Mouse (Mus musculus) liver, embryonic 16.5 days (tissue): Measurements from ENCODE around the gene Rps6ka2. TPM values are rescaled to one million over a fixed set of nuclear protein-coding genes. Genes with fewer than 3 reads are reported as not detected.

Experiments used
- ATAC-seq: fragments of 200-750 bp; cut with Nextera tagmentation; 2 replicates; pipeline ENCODE4 v1.8.0; 2017; ENCODE audit warnings: low read depth, mild to moderate bottlenecking, moderate number of reproducible peaks, moderate library complexity
- H3K27ac ChIP-seq: fragments of 300-500 bp; sonication (generic); 2 replicates; pipeline ENCODE4 v1.5.1; 2014; ENCODE audit warnings: mild to moderate bottlenecking, low read length
- H3K27me3 ChIP-seq: fragments of 300-500 bp; sonication (generic); 2 replicates; pipeline ENCODE4 v1.6.1; 2014; ENCODE audit warnings: low read depth, low read length, mixed read lengths; ENCODE audit not compliant: control insufficient read depth, insufficient read depth
- H3K36me3 ChIP-seq: fragments of 300-500 bp; sonication (generic); 2 replicates; pipeline ENCODE4 v1.6.1; 2014; ENCODE audit warnings: mild to moderate bottlenecking; ENCODE audit not compliant: control insufficient read depth, insufficient read depth
- H3K4me1 ChIP-seq: fragments of 300-500 bp; sonication (generic); 2 replicates; pipeline ENCODE4 v1.6.1; 2014; ENCODE audit warnings: low read depth, low read length, mixed read lengths; ENCODE audit not compliant: control insufficient read depth
- H3K4me2 ChIP-seq: fragments of 300-500 bp; sonication (generic); 2 replicates; pipeline ENCODE4 v1.6.1; 2014; ENCODE audit warnings: low read depth, low read length, mixed read lengths
- H3K4me3 ChIP-seq: fragments of 300-500 bp; sonication (generic); 2 replicates; pipeline ENCODE4 v1.5.1; 2014; ENCODE audit warnings: low read depth, mild to moderate bottlenecking, low read length
- H3K9ac ChIP-seq: fragments of 300-500 bp; sonication (generic); 2 replicates; pipeline ENCODE4 v1.6.1; 2014; ENCODE audit warnings: low read depth, low read length
- H3K9me3 ChIP-seq: fragments of 300-500 bp; sonication (generic); replicated peaks from 2 replicates; pipeline ENCODE4 v1.6.1; 2016; ENCODE audit warnings: low read length; ENCODE audit not compliant: control insufficient read depth
- WGBS: fragments of 180-500 bp; shearing (Covaris S2); extraction: QIAGEN DNeasy Blood & Tissue Kit; methylation state at CpG from one replicate; pipeline ENCODE4 v1.1.7; 2014; ENCODE audit not compliant: insufficient replicate concordance; 5-methylcytosine and 5-hydroxymethylcytosine counted together
- polyA plus RNA-seq: library from polyadenylated mRNA; unstranded; fragments of >200 nt; fragmentation: Nextera tagmentation; extraction: Ambion mirVana; gene quantifications from 2 replicates; pipeline ENCODE4 v1.2.1, GENCODE M21; 2015

Rps6ka2 gene
- polyA plus RNA-seq, 1 experiment from 2014 or later = 1.6 TPM

DNA sequence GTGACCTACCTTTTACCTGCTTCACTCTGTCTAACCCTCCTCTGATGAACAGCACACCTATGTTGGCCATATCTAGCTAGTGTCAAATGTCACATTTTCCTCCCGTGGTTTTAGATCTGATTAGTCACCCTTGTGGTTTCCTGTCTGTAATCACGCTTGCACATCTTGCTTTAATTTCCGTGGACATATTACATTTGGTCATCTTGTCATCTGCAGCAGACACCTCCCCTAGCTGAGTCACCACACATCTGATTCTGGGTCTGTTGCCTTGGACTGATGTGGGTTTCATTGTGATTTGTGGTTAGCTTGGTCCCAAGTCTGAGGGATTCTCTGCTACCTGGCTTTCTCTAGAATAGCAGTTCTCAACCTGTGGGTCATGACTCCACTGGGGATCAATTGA, 6.0 kb upstream of the Rps6ka2 start:
- H3K9me3 ChIP-seq = no peaks in the 10 kb centered on the region
- H3K36me3 ChIP-seq = no peaks in the 10 kb centered on the region
- no peak overlapping the region for H3K4me3 ChIP-seq
- H3K27me3 ChIP-seq = no peaks in the 10 kb centered on the region
- no peak overlapping the region for H3K4me2 ChIP-seq
- WGBS = 9% methylated on average over 3 of the region's 3 CpGs
- H3K4me1 ChIP-seq = peaks cover 2% of the 10 kb centered on the region; the same call in 1 of the 2 replicates
- H3K9ac ChIP-seq = no peak overlapping the region
- H3K27ac ChIP-seq = no peak overlapping the region
- no peak for ATAC-seq

GRCm38 (mm10) chr17:7165524-7165923, 4.4 kb upstream of the Rps6ka2 start:
- H3K4me2 ChIP-seq = no peak overlapping the region
- no peak overlapping the region for H3K9ac ChIP-seq
- H3K4me1 ChIP-seq = peaks cover 8% of the 10 kb centered on the region
- H3K9me3 ChIP-seq = no peaks in the 10 kb centered on the region
- ATAC-seq = no peak
- no peak overlapping the region for H3K27ac ChIP-seq
- no peak overlapping the region for H3K4me3 ChIP-seq
- H3K27me3 ChIP-seq = peaks cover 6% of the 10 kb centered on the region
- no peaks in the 10 kb centered on the region for H3K36me3 ChIP-seq
- WGBS = 78% methylated on average over 7 of the region's 7 CpGs

DNA sequence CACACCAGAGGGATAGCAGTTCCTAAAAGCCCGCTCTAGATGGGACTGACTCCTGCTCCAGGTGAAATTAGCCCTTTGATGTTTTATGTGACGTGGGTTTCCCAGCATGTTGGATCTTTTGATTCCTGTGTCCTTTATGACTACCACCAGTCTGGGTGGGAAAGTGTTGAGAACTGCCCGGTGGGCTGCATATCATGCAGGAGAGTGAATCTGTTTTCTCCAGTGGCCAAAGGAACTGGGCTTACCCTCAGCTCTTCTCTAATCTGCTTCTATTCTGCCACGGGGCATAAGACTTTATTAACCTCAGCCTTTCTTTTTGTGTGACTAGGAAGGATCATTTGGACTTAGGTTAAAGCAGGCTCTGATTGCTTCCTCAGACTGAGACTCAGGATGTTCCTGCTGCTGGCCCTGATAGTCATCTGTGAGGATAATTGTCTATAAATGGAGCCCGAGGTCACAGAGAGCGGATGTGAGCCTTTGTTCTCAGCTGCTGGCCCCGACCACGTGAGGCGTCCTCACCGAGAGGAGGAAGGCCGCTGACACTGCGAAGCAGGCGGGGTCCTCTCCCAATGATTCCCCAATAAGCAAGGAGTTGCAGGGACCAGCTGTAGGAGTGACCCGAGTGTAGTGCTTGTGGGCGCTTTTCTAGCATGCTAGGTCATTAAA, 821 bp upstream of the Rps6ka2 start:
- Histone ChIP-seq H3K4me2 (peak overlapping the region; percentile 90), H3K9me3 (no peaks in the 10 kb centered on the region), H3K4me1 (peaks cover 8% of the 10 kb centered on the region), H3K4me3 (peak overlapping the region; percentile 23), H3K36me3 (no peaks in the 10 kb centered on the region), H3K9ac (no peak overlapping the region), H3K27me3 (peaks cover 13% of the 10 kb centered on the region), H3K27ac (peak overlapping the region; percentile 3; the same call in 1 of the 2 replicates)
- ATAC-seq = no peak
- WGBS = 13% methylated on average over 15 of the region's 15 CpGs

- H3K27me3 ChIP-seq = peaks cover 13% of the 10 kb centered on the region
- H3K4me3 ChIP-seq = peak overlapping the region; percentile 67
Observed at GRCm38 (mm10) chr17:7170304-7171295, 685 bp downstream of the Rps6ka2 start.

GRCm38 (mm10) chr17:7173331-7174028, 3.6 kb downstream of the Rps6ka2 start:
- ATAC-seq = no peak
- Histone ChIP-seq H3K4me1 (peaks cover 8% of the 10 kb centered on the region), H3K27ac (no peak overlapping the region), H3K4me3 (no peak overlapping the region), H3K4me2 (no peak overlapping the region), H3K9ac (no peak overlapping the region), H3K9me3 (no peaks in the 10 kb centered on the region), H3K27me3 (peaks cover 13% of the 10 kb centered on the region), H3K36me3 (no peaks in the 10 kb centered on the region)
- 18% methylated on average over 15 of the region's 15 CpGs for WGBS

More at GRCm38 (mm10) chr17:7170304-7171295, 685 bp downstream of the Rps6ka2 start:
- Histone ChIP-seq H3K9me3 (no peaks in the 10 kb centered on the region), H3K27ac (no peak overlapping the region), H3K4me1 (peaks cover 8% of the 10 kb centered on the region), H3K4me2 (peak overlapping the region; percentile 90), H3K36me3 (no peaks in the 10 kb centered on the region), H3K9ac (peak overlapping the region; percentile 47)
- no peak for ATAC-seq
- WGBS = 8% methylated on average over 43 of the region's 43 CpGs

DNA sequence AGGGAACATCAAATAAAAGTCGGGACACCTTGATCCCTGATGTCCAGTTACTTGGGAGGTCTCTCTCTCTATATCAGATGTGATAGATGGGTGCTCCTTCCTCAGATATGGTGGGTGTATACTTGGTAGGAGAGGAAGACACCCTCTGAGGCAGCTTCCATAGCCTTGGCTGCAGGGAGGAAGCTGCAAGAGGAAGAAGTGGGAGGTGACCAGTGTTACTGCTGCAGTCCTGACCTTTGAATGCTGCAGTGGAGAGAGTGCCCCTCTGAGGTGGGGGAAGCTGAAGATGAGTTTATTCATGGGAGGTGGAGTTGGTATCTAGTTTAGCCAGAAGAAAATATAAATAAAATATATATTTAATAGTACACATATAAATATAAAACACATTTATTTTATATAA, 5.4 kb downstream of the Rps6ka2 start:
- Histone ChIP-seq H3K27me3 (peaks cover 10% of the 10 kb centered on the region), H3K4me1 (peaks cover 3% of the 10 kb centered on the region), H3K9me3 (no peaks in the 10 kb centered on the region), H3K27ac (no peak overlapping the region), H3K4me2 (no peak overlapping the region), H3K9ac (no peak overlapping the region), H3K4me3 (no peak overlapping the region), H3K36me3 (no peaks in the 10 kb centered on the region)
- 59% methylated on average over 1 of the region's 1 CpGs for WGBS
- no peak for ATAC-seq

- Histone ChIP-seq H3K4me1 (no peaks in the 10 kb centered on the region; the same call in 1 of the 2 replicates), H3K27ac (no peak overlapping the region), H3K9me3 (no peaks in the 10 kb centered on the region), H3K27me3 (no peaks in the 10 kb centered on the region; the same call in 1 of the 2 replicates), H3K4me3 (no peak overlapping the region), H3K4me2 (no peak overlapping the region), H3K9ac (no peak overlapping the region), H3K36me3 (no peaks in the 10 kb centered on the region)
- 19% methylated on average over 2 of the region's 2 CpGs for WGBS
- no peak for ATAC-seq
Observed at GRCm38 (mm10) chr17:7176394-7176793, 6.5 kb downstream of the Rps6ka2 start.

DNA sequence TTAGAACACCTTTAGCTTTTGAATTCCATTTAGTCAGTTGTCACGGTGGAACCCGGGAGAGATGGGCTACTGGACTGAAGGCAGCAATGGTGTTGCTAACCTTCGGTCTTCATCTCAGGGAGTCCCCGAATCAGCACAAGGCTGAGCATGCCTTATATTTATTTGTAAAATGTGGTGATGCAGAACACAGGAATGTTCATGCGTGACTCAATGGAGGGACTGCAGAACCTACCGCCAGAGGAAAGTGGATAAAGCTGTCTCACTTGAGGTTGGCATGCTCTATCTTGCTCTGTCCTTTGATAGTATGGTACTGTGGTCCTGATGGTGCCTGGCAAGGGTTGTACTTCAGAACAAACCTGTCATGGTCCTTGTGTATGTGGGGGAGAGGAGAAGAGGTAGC, 8.3 kb downstream of the Rps6ka2 start:
- Histone ChIP-seq H3K4me1 (no peaks in the 10 kb centered on the region; the same call in 1 of the 2 replicates), H3K9me3 (no peaks in the 10 kb centered on the region), H3K4me2 (no peak overlapping the region), H3K27ac (no peak overlapping the region), H3K36me3 (no peaks in the 10 kb centered on the region), H3K4me3 (no peak overlapping the region), H3K9ac (no peak overlapping the region), H3K27me3 (no peaks in the 10 kb centered on the region)
- no peak for ATAC-seq
- 85% methylated on average over 6 of the region's 6 CpGs for WGBS
